Mouse (Mus musculus) stomach, embryonic 14.5 days (tissue): Measurements from ENCODE around the gene Myo1d. TPM values are rescaled to one million over a fixed set of nuclear protein-coding genes. Genes with fewer than 3 reads are reported as not detected.

Experiments used
- ATAC-seq: fragments of 200-750 bp; cut with Nextera tagmentation; 2 replicates; pipeline ENCODE4 v1.8.0; 2017; ENCODE audit warnings: low read depth, moderate TSS enrichment; ENCODE audit not compliant: insufficient number of reproducible peaks, insufficient read depth, low FRiP score
- H3K27ac ChIP-seq: fragments of 300-500 bp; sonication (generic); 2 replicates; pipeline ENCODE4 v1.5.1; 2014; ENCODE audit warnings: mild to moderate bottlenecking, low read length, moderate library complexity, mixed read lengths
- H3K27me3 ChIP-seq: fragments of 300-500 bp; sonication (generic); 2 replicates; pipeline ENCODE4 v1.6.1; 2014; ENCODE audit warnings: low read length, control low read depth, mixed read lengths; ENCODE audit not compliant: control insufficient read depth, insufficient read depth
- H3K36me3 ChIP-seq: fragments of 300-500 bp; sonication (generic); 2 replicates; pipeline ENCODE4 v1.6.1; 2014; ENCODE audit warnings: mild to moderate bottlenecking, control low read depth, low read length, moderate library complexity, mixed read lengths; ENCODE audit not compliant: control insufficient read depth, insufficient read depth
- H3K4me1 ChIP-seq: fragments of 300-500 bp; sonication (generic); 2 replicates; pipeline ENCODE4 v1.6.1; 2014; ENCODE audit warnings: low read length, control low read depth, mixed read lengths; ENCODE audit not compliant: control insufficient read depth, insufficient read depth
- H3K4me2 ChIP-seq: fragments of 300-500 bp; sonication (generic); replicated peaks from 2 replicates; pipeline ENCODE4 v1.6.1; 2014; ENCODE audit warnings: low read depth, low read length, control low read depth
- H3K4me3 ChIP-seq: fragments of 300-500 bp; sonication (generic); 2 replicates; pipeline ENCODE4 v1.5.1; 2014; ENCODE audit warnings: low read depth, low read length, control low read depth
- H3K9ac ChIP-seq: fragments of 300-500 bp; sonication (generic); replicated peaks from 2 replicates; pipeline ENCODE4 v1.6.1; 2014; ENCODE audit warnings: low read depth, mild to moderate bottlenecking, control low read depth, low read length, moderate library complexity, mixed read lengths
- H3K9me3 ChIP-seq: fragments of 300-500 bp; sonication (generic); 2 replicates; pipeline ENCODE4 v1.6.1; 2016; ENCODE audit warnings: low read depth, low read length, control low read depth; ENCODE audit not compliant: control insufficient read depth
- WGBS: fragments of 180-500 bp; shearing (Covaris S2); extraction: QIAGEN DNeasy Blood & Tissue Kit; methylation state at CpG from one replicate; pipeline ENCODE4 v1.1.7; 2014; 5-methylcytosine and 5-hydroxymethylcytosine counted together
- polyA plus RNA-seq: library from polyadenylated mRNA; unstranded; fragments of >200 nt; fragmentation: Nextera tagmentation; extraction: Ambion mirVana; gene quantifications from 2 replicates; pipeline ENCODE4 v1.2.1, GENCODE M21; 2014

The Myo1d gene
- polyA plus RNA-seq, 1 experiment from 2014 or later, result 24.3 TPM

DNA sequence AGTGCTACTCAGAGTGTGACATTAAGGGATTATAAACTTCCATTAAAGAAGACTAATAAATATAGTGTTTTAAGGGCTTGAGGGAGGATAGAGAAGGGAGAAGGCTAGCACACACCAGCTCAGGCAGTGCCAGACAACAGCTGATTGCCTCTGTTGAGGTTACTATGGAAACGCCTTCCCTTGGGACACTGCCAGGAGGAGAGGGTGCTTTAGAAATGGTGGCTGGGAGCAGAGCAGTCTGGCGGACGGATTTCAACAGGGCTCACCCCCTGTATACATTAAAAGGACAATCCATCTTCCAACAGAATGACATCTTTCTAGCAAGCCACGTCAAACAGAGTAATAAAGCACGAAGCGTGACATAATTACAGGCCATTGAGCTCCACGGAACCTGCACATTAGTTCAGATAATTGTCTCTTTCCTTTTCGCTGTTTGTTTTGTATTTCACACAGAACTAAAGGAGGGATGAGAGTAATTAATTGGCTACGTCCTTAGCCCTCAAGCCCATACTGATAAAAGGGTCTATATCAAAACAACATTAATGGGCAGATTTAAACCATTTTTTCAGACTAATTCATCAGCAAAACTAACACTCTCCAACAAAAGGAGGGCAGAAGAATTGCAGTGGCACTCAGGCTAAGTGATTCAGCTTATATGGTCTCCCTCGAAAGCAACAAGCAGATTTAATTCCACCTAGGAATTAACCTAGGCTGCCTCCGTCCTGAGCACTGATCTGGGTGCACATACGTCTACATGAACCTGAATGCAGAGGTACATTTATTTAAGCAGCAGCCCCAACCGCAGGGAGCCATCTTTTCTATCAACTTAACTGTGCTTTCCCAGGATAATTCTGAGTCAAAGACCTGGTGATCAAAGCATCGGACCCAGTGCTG lies 201.8 kb downstream of the Myo1d start:
- no peaks in the 10 kb centered on the region for H3K36me3 ChIP-seq
- no peak overlapping the region for H3K27ac ChIP-seq
- H3K4me2 ChIP-seq, result peak overlapping the region; percentile 35
- ATAC-seq, result peak; percentile 61; the same call in 1 of the 2 replicates
- WGBS, result 16% methylated on average over 14 of the region's 14 CpGs
- H3K4me3 ChIP-seq, result no peak overlapping the region
- no peaks in the 10 kb centered on the region for H3K9me3 ChIP-seq
- no peak overlapping the region for H3K9ac ChIP-seq
- H3K27me3 ChIP-seq, result no peaks in the 10 kb centered on the region
- 0 out of 2 replicates have a peak, but pooled peaks cover 4% of the 10 kb centered on the region for H3K4me1 ChIP-seq

DNA sequence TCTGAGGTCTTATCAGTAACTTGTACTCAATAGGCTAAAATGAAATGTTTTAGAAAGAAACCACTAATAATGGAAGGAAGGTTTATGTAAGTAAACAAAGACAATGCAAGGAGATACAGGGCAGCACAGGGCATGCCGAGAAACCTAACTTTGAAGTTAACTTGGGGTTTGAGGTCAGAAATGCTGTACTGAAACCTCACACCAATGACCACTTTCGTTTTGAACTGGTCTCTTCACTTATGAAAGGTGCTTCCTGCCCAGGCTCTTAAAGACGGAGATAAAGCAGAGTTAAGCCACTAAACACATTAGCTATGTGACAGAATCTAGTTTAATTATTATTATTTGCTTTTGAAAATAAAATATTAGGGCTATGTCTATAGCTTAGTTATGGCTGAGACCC lies 204.0 kb downstream of the Myo1d start:
- Histone ChIP-seq H3K27me3 (no peaks in the 10 kb centered on the region), H3K4me2 (no peak overlapping the region), H3K4me1 (0 out of 2 replicates have a peak, but pooled peaks cover 4% of the 10 kb centered on the region), H3K4me3 (no peak overlapping the region), H3K9me3 (no peaks in the 10 kb centered on the region), H3K9ac (no peak overlapping the region), H3K36me3 (no peaks in the 10 kb centered on the region), H3K27ac (no peak overlapping the region)
- 48% methylated on average over 3 of the region's 3 CpGs for WGBS
- ATAC-seq, result no peak

DNA sequence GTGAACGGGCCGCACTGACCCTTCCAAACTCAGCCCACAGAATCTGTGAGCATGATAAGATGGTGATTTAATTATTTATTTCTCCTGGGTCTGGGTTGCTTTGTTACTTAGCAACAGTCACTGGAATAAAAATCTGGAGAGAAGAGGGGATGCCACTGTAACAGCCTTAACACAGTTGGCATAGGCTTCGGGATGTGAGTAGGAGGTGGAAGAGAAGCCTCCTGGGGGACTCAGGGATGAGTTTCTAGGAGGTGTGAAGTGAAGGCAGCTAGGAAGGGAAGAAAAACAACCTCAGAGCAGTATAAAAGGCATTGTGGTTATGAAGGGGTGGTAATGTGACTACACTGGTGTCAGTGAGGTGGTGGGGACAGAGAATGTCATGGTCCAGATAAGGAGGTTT lies 213.5 kb downstream of the Myo1d start:
- Histone ChIP-seq H3K27me3 (no peaks in the 10 kb centered on the region), H3K4me1 (0 out of 2 replicates have a peak, but pooled peaks cover 3% of the 10 kb centered on the region), H3K36me3 (no peaks in the 10 kb centered on the region), H3K27ac (no peak overlapping the region), H3K4me3 (no peak overlapping the region), H3K4me2 (no peak overlapping the region), H3K9ac (no peak overlapping the region), H3K9me3 (no peaks in the 10 kb centered on the region)
- 84% methylated on average over 3 of the region's 3 CpGs for WGBS
- ATAC-seq, result no peak

DNA sequence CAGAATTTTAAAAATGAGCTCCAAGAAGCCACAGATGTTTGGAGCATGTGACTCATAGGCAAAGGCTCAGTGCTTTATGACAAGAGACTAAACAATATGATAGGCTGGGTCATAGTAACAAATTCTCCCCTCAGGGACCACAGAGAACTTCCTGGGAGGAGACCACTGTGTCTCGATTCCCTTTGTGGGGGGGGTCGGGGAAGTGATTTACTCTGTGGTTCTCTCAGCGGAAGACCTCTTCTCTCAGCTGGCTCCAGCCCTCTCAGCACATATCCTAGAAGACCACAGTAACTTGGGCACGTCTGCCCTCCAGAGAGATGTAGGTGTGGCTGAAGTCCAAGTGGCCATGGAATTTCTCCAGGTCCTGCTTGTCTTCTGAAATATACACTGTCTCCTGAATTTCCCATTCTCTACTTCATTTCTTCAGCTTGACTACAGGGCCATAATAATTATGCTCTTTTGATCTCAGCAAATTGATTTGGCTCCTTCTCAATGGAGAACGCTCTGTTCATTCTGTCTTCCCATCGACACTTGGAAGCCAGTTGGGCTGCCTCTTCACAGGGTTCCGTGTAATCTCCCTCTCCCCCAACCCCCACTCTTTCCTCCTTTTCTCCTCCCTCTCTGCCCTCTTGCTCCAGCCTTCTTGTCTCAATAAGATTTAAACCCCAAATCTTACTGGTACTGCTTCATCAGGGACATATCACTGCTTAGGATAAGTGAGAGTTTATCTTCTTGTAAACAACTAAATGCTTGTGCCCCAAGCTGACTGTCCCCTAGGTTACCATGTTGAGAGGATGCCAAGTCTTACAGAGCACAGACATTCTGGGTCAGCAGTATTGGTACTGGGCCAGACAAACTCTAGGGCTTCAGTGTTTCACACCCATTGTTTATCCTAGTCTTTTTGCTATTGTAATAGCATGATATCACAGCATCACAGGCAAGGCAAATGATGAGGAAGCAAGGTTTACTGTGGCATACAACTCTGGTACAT lies 214.6 kb downstream of the Myo1d start:
- Histone ChIP-seq H3K4me2 (no peak overlapping the region), H3K36me3 (no peaks in the 10 kb centered on the region), H3K27me3 (no peaks in the 10 kb centered on the region), H3K9ac (no peak overlapping the region), H3K4me3 (no peak overlapping the region), H3K27ac (no peak overlapping the region), H3K9me3 (no peaks in the 10 kb centered on the region), H3K4me1 (0 out of 2 replicates have a peak, but pooled peaks cover 3% of the 10 kb centered on the region)
- no peak for ATAC-seq
- WGBS, result 56% methylated on average over 7 of the region's 7 CpGs

DNA sequence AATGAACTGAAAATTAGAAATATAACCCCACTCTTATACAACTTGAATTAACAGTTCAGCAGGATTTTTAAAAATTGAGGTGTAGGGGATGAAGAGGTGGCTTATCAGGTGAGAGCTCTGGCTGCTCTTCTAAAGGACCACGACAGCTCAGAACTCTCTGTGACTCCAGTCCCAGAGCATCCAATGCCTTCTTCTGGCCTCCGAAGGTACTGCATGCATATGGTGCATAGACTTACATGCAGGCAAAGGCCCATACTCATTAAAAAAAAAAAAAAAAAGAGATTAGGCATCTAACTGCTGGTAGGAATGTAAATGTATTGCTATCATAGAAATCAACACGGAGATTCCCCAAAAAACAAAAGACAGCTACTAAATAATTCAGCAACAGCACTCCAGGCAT lies 217.3 kb downstream of the Myo1d start:
- Histone ChIP-seq H3K4me2 (no peak overlapping the region), H3K27ac (no peak overlapping the region), H3K36me3 (no peaks in the 10 kb centered on the region), H3K4me3 (no peak overlapping the region), H3K9ac (no peak overlapping the region), H3K27me3 (no peaks in the 10 kb centered on the region), H3K9me3 (no peaks in the 10 kb centered on the region), H3K4me1 (0 out of 2 replicates have a peak, but pooled peaks cover 3% of the 10 kb centered on the region)
- 49% methylated on average over 3 of the region's 3 CpGs for WGBS
- no peak for ATAC-seq

DNA sequence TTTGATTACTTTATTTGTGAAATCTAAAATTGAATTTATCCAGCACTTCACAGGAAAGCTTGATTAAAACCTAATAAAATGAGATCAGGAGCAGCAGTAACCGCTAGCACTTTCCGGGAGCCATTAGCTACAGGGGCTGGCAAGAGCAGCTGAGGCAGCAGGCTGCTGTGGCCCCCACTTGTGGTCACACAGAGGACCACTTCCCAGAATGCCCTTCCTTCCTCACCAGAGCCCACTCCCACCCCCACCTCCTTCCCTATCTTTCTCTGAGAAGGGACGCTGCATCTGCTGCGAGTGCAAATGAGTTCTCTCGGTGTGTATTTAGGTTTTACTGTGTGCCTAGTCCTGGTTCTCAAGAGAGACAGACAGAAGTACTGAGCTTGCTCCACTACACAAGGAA lies 219.1 kb downstream of the Myo1d start:
- no peak for ATAC-seq
- no peak overlapping the region for H3K27ac ChIP-seq
- H3K4me3 ChIP-seq, result no peak overlapping the region
- no peak overlapping the region for H3K4me2 ChIP-seq
- no peak overlapping the region for H3K9ac ChIP-seq
- H3K9me3 ChIP-seq, result no peaks in the 10 kb centered on the region
- H3K36me3 ChIP-seq, result no peaks in the 10 kb centered on the region
- 74% methylated on average over 5 of the region's 5 CpGs for WGBS
- H3K27me3 ChIP-seq, result no peaks in the 10 kb centered on the region
- 0 out of 2 replicates have a peak, but pooled peaks cover 3% of the 10 kb centered on the region for H3K4me1 ChIP-seq

DNA sequence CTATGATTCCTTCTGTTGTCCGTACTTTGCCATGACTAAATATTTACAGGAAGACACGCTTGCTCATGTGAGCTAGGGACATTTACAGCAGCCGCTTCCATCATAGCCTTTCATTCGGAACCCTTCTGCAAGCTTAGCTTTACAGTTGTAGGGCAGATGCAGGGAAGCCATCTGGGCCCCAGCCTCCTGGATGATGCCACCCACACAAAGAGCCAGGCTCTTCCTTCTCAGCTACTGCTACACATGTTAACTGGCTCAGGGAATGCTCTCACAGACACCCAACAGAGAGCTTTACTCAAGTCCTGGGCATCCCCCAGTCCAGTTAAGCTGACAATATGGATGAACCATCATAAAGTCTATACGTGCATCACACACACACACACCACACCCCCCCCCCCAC lies 224.4 kb downstream of the Myo1d start:
- no peak for ATAC-seq
- H3K4me3 ChIP-seq, result no peak overlapping the region

DNA sequence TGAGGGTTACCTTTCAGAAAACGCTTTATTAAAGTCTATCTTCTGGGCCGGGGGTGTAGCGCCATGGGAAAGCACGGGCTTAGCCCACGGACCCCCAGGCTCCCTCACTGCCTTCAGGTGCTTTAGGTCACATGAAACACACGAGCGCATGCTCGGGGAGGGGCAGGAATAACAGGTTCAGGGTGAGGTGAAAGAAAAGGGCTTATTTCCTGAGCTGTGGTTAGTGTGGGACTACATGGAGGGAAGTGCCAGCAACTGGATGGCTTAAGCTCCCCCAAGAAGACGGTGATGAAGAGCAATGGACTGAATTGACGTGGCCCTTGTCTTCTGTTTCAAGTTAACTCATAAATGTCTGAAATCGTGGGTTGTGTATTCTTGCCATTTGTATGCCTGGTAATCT lies 226.8 kb downstream of the Myo1d start:
- H3K9ac ChIP-seq, result no peak overlapping the region
- H3K27me3 ChIP-seq, result no peaks in the 10 kb centered on the region
- no peak for ATAC-seq
- no peak overlapping the region for H3K4me2 ChIP-seq
- no peak overlapping the region for H3K27ac ChIP-seq
- 71% methylated on average over 11 of the region's 11 CpGs for whole genome bisulfite sequencing
- no peaks in the 10 kb centered on the region for H3K36me3 ChIP-seq
- no peak overlapping the region for H3K4me3 ChIP-seq
- H3K4me1 ChIP-seq, result no peaks in the 10 kb centered on the region
- no peaks in the 10 kb centered on the region for H3K9me3 ChIP-seq

More for the DNA sequence above, 224.4 kb downstream of the Myo1d start:
- WGBS, result 85% methylated on average over 5 of the region's 5 CpGs
- Histone ChIP-seq H3K27ac (no peak overlapping the region), H3K4me2 (no peak overlapping the region), H3K9me3 (no peaks in the 10 kb centered on the region), H3K9ac (no peak overlapping the region), H3K27me3 (no peaks in the 10 kb centered on the region), H3K36me3 (no peaks in the 10 kb centered on the region), H3K4me1 (no peaks in the 10 kb centered on the region)
